In genomic region chr12:94190620-94191081, GRCm38 (mm10) we compare ENCODE assay signal across 8 mouse cellular contexts.
DNase-seq lines count a peak whose midpoint lies in the region; ATAC-seq lines count a peak whose summit lies in the region.

No protein-coding gene starts in this region.

- WGBS in forebrain, embryonic 12.5 days: 81% methylated on average over 4 of the region's 4 CpGs
- WGBS in forebrain, embryonic 10.5 days: 75% methylated on average over 4 of the region's 4 CpGs
- 74% methylated on average over 4 of the region's 4 CpGs for WGBS in heart, embryonic 15.5 days
- WGBS in midbrain, embryonic 10.5 days: 74% methylated on average over 4 of the region's 4 CpGs

- H3K9me3 ChIP-seq in forebrain, embryonic 12.5 days: no peaks in the 10 kb centered on the region
- no peaks in the 10 kb centered on the region for H3K9me3 ChIP-seq in forebrain, embryonic 10.5 days
- no peaks in the 10 kb centered on the region for H3K9me3 ChIP-seq in heart, embryonic 15.5 days (replicated peaks)
- no peaks in the 10 kb centered on the region for H3K9me3 ChIP-seq in midbrain, embryonic 10.5 days (replicated peaks)

- H3K27me3 ChIP-seq in forebrain, embryonic 12.5 days: no peaks in the 10 kb centered on the region
- no peaks in the 10 kb centered on the region for H3K27me3 ChIP-seq in forebrain, embryonic 10.5 days (ENCODE audit: poor library complexity, severe bottlenecking)
- no peaks in the 10 kb centered on the region for H3K27me3 ChIP-seq in heart, embryonic 15.5 days
- no peaks in the 10 kb centered on the region for H3K27me3 ChIP-seq in midbrain, embryonic 10.5 days (ENCODE audit: low read depth, poor library complexity, severe bottlenecking)

- ATAC-seq in forebrain, embryonic 12.5 days (ENCODE audit: low FRiP score): 0 out of 2 replicates have a peak, but pooled peaks have one; percentile 23
- ATAC-seq in heart, embryonic 15.5 days (replicated peaks; ENCODE audit: insufficient number of reproducible peaks, insufficient read depth, low FRiP score, low read depth): peak; percentile 72
- no peak for ATAC-seq in inflammation-experienced regulatory T-cells, adult 6 months

- no peaks in the 10 kb centered on the region for H3K4me1 ChIP-seq in forebrain, embryonic 12.5 days
- H3K4me1 ChIP-seq in forebrain, embryonic 10.5 days: no peaks in the 10 kb centered on the region
- H3K4me1 ChIP-seq in heart, embryonic 15.5 days (replicated peaks): peaks cover 3% of the 10 kb centered on the region; the same call in 1 of the 2 replicates
- peaks cover 6% of the 10 kb centered on the region for H3K4me1 ChIP-seq in midbrain, embryonic 10.5 days

- H3K9ac ChIP-seq in forebrain, embryonic 12.5 days: no peak overlapping the region
- H3K9ac ChIP-seq in heart, embryonic 15.5 days: no peak overlapping the region

- no peaks in the 10 kb centered on the region for H3K36me3 ChIP-seq in forebrain, embryonic 12.5 days (replicated peaks)
- H3K36me3 ChIP-seq in forebrain, embryonic 10.5 days (replicated peaks): no peaks in the 10 kb centered on the region
- no peaks in the 10 kb centered on the region for H3K36me3 ChIP-seq in heart, embryonic 15.5 days
- no peaks in the 10 kb centered on the region for H3K36me3 ChIP-seq in midbrain, embryonic 10.5 days

- no peak for DNase-seq in forebrain, embryonic 10.5 days (ENCODE audit: extremely low spot score, low spot score)
- peak; percentile 58 for DNase-seq in embryo, embryonic 11 days
- DNase-seq in kidney, postnatal 10 days: peak; percentile 78
- peak; percentile 22 for DNase-seq in midbrain, embryonic 10.5 days (ENCODE audit: low spot score)
- no peak for DNase-seq in urinary bladder, postnatal 4 days (ENCODE audit: low spot score in 2 of 2)

- H3K4me2 ChIP-seq in forebrain, embryonic 12.5 days: no peak overlapping the region
- H3K4me2 ChIP-seq in heart, embryonic 15.5 days: no peak overlapping the region

- no peak overlapping the region for H3K4me3 ChIP-seq in forebrain, embryonic 12.5 days (replicated peaks)
- no peak overlapping the region for H3K4me3 ChIP-seq in forebrain, embryonic 10.5 days
- no peak overlapping the region for H3K4me3 ChIP-seq in heart, embryonic 15.5 days
- H3K4me3 ChIP-seq in midbrain, embryonic 10.5 days: no peak overlapping the region

- H3K27ac ChIP-seq in forebrain, embryonic 12.5 days: no peak overlapping the region
- no peak overlapping the region for H3K27ac ChIP-seq in forebrain, embryonic 10.5 days
- no peak overlapping the region for H3K27ac ChIP-seq in heart, embryonic 15.5 days
- H3K27ac ChIP-seq in midbrain, embryonic 10.5 days (replicated peaks): no peak overlapping the region

Comparison
In these comparisons a context has a peak if more than half of its experiments do, and no peak if none do; other contexts are left out.
1. DNase-seq: peak in embryo, embryonic 11 days (single experiment), kidney, postnatal 10 days (single experiment) and midbrain, embryonic 10.5 days (single experiment); none in forebrain, embryonic 10.5 days (single experiment) and urinary bladder, postnatal 4 days (0 of 2).